Mouse (Mus musculus) ES-Bruce4 (cell line): ENCODE measurements at regions not wholly inside any gene's neighbourhood (a gene's known extent, or its start where the extent isn't known, plus 50 kb on each side); places are given as distances from the start of the nearest gene placed in this dataset.

Source experiments
- CTCF ChIP-seq: IDR thresholded peaks from one replicate; pipeline ENCODE4 v1.8.1; 2011; ENCODE audit warnings: low read depth, low read length
- EP300 ChIP-seq: IDR thresholded peaks from 2 replicates; pipeline ENCODE4 v1.6.1; 2011; ENCODE audit warnings: low read depth, low read length; ENCODE audit not compliant: insufficient read depth
- POLR2A ChIP-seq: IDR thresholded peaks from one replicate; pipeline ENCODE4 v1.8.1; 2011; ENCODE audit warnings: low read length; ENCODE audit not compliant: insufficient read depth

GRCm38 (mm10) chr5:50290879-50291410 lies 232.1 kb upstream of the Adgra3 start:
- TF ChIP-seq CTCF, result no peak
- TF ChIP-seq EP300, result no peak
- TF ChIP-seq POLR2A, result no peak
